Mouse (Mus musculus) forebrain, postnatal 0 days (tissue): ENCODE results near the gene Chd5. TPM values are rescaled to one million over a fixed set of nuclear protein-coding genes. Genes with fewer than 3 reads are reported as not detected.

Experiments used
- ATAC-seq: fragments of 200-750 bp; cut with Nextera tagmentation; 2 replicates; pipeline ENCODE4 v1.8.0; 2017; ENCODE audit warnings: mild to moderate bottlenecking, moderate library complexity
- DNase-seq: peaks from one replicate; pipeline ENCODE4 v3.0.0-alpha.2; 2015
- H3K27ac ChIP-seq: fragments of 300-500 bp; sonication (generic); 2 replicates; pipeline ENCODE4 v1.5.1; 2014; ENCODE audit warnings: low read depth, mild to moderate bottlenecking, antibody characterized with exemption, low read length, moderate library complexity, mixed read lengths
- H3K27me3 ChIP-seq: fragments of 300-500 bp; sonication (generic); 2 replicates; pipeline ENCODE4 v1.6.1; 2014; ENCODE audit warnings: mild to moderate bottlenecking, low read length, mixed read lengths; ENCODE audit not compliant: insufficient read depth
- H3K36me3 ChIP-seq: fragments of 300-500 bp; sonication (generic); 2 replicates; pipeline ENCODE4 v1.6.1; 2014; ENCODE audit warnings: mild to moderate bottlenecking, moderate library complexity; ENCODE audit not compliant: insufficient read depth
- H3K4me1 ChIP-seq: fragments of 300-500 bp; sonication (generic); 2 replicates; pipeline ENCODE4 v1.6.1; 2014; ENCODE audit warnings: antibody characterized with exemption; ENCODE audit not compliant: insufficient read depth
- H3K4me2 ChIP-seq: fragments of 300-500 bp; sonication (generic); 2 replicates; pipeline ENCODE4 v1.6.1; 2014; ENCODE audit warnings: low read depth, mild to moderate bottlenecking, moderate library complexity
- H3K4me3 ChIP-seq: fragments of 300-500 bp; sonication (generic); 2 replicates; pipeline ENCODE4 v1.5.1; 2014; ENCODE audit warnings: low read depth, low read length, mixed read lengths
- H3K9ac ChIP-seq: fragments of 300-500 bp; sonication (generic); 2 replicates; pipeline ENCODE4 v1.6.1; 2014; ENCODE audit warnings: mild to moderate bottlenecking
- H3K9me3 ChIP-seq: fragments of 300-500 bp; sonication (generic); 2 replicates; pipeline ENCODE4 v1.6.1; 2016; ENCODE audit warnings: low read length
- CTCF ChIP-seq: sonication (generic); IDR thresholded peaks from 2 replicates; pipeline ENCODE4 v1.5.1; 2016; ENCODE audit warnings: antibody characterized with exemption, control low read depth, low read depth
- WGBS: fragments of 180-500 bp; shearing (Covaris S2); extraction: QIAGEN DNeasy Blood & Tissue Kit; methylation state at CpG from one replicate; pipeline ENCODE4 v1.1.7; 2014; 5-methylcytosine and 5-hydroxymethylcytosine counted together
- polyA plus RNA-seq: library from polyadenylated mRNA; unstranded; fragments of >200 nt; fragmentation: Nextera tagmentation; extraction: Ambion mirVana; gene quantifications from 2 replicates; pipeline ENCODE4 v1.2.1, GENCODE M21; 2015
- total RNA-seq: library from RNA; depleted of rRNA; stranded (reverse); fragments of >200 nt; gene quantifications from 2 replicates; pipeline ENCODE4 v1.2.3, GENCODE M21; 2014; rRNA removed

Chd5 gene
- total and polyA plus RNA-seq, 2 experiments from 2014 or later: 57.8 to 76.0 TPM

DNA sequence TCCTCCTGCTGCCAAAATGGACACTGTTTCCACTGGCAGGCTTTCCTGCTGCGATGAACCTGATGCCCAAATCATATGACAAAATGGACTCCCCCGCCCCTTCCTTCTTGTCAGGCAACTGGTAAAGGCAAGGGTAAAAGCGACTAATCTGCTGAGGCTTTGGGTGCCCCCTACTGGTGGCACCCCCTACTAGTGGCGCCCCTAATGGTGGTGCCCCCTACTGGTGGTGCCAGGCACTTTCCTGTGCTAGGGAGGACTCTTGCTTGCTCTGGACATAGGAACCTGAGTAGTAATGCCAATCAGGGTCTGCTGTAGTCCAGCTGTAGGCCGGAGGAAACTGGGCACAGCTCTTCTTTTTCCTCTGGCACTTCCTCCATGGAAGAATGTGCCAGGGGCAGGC is 93.9 kb downstream of the Chd5 start:
- H3K9me3 ChIP-seq: no peaks in the 10 kb centered on the region
- ATAC-seq (no peak), DNase-seq (peak; percentile 37)
- no peak overlapping the region for H3K27ac ChIP-seq
- H3K36me3 ChIP-seq: no peaks in the 10 kb centered on the region
- H3K4me3 ChIP-seq: no peak overlapping the region
- 62% methylated on average over 5 of the region's 5 CpGs for WGBS
- no peaks in the 10 kb centered on the region for H3K4me1 ChIP-seq
- no peak overlapping the region for H3K4me2 ChIP-seq
- peak; percentile 81 for TF ChIP-seq CTCF
- no peaks in the 10 kb centered on the region for H3K27me3 ChIP-seq
- H3K9ac ChIP-seq: no peak overlapping the region

DNA sequence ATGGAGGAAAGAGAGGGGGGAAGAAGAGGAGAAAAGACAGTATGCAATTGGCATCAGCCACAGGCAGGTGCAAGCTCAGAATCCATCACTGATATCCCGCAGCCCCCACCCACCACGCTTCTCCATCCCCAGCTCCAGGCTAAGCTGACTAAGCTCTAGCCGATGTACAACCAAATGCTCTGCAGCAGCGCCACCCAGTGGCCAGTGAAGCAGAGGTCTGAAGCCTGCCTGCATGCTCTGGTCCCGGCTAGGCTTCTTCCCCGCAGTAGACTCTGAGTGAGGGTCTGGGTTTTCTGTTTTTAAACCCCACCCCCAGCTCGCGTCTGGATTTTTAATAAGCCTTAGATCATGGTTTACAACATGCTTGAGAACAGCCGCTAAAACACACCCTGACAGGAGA is 96.4 kb downstream of the Chd5 start:
- ATAC-seq: peak; percentile 99
- TF ChIP-seq CTCF: peak; percentile 96
- Histone ChIP-seq H3K4me2 (peak overlapping the region; percentile 57), H3K9ac (peak overlapping the region; percentile 40; the same call in 1 of the 2 replicates), H3K27ac (0 out of 2 replicates have a peak overlapping the region, but pooled peaks have one; percentile 30), H3K27me3 (no peaks in the 10 kb centered on the region), H3K36me3 (no peaks in the 10 kb centered on the region), H3K9me3 (no peaks in the 10 kb centered on the region), H3K4me1 (no peaks in the 10 kb centered on the region), H3K4me3 (peak overlapping the region; percentile 29)
- DNase-seq: peak; percentile 97
- under 1% methylated on average over 9 of the region's 9 CpGs for WGBS

DNA sequence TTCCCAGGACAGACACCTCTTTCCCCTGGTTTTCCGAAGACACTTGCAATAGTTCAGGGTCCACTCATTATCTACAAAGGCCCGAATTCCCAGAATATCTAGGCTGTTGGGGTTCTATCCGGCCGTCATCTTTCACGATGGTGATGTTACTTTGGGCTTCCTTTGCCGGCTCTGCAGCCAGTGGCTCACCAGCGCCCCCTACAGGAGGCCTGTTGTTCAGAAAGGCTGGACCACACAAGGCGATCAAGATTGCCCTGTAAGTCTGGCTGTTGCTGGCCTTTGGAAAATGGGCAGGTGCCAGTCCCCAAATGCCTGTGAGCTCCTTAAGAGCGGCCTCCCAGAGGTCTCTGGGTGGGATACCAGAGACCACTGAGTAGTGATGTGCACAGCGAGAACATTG is 96.8 kb downstream of the Chd5 start:
- 10% methylated on average over 10 of the region's 10 CpGs for WGBS
- H3K9ac ChIP-seq: peak overlapping the region; percentile 40; the same call in 1 of the 2 replicates
- peak overlapping the region; percentile 57 for H3K4me2 ChIP-seq
- peak overlapping the region; percentile 29 for H3K4me3 ChIP-seq
- H3K4me1 ChIP-seq: no peaks in the 10 kb centered on the region
- ATAC-seq (peak; percentile 86), DNase-seq (peak; percentile 88)
- no peaks in the 10 kb centered on the region for H3K9me3 ChIP-seq
- TF ChIP-seq CTCF: peak; percentile 92
- H3K27ac ChIP-seq: 0 out of 2 replicates have a peak overlapping the region, but pooled peaks have one; percentile 30
- H3K36me3 ChIP-seq: no peaks in the 10 kb centered on the region
- no peaks in the 10 kb centered on the region for H3K27me3 ChIP-seq

Other genes with a start within 250 kb of the Chd5 start
- gene Tnfrsf25, start 222.7 kb upstream of the Chd5 start, total RNA-seq: 1.4 TPM in 1 of 2 replicates, not detected in the other
- 0.19 and 0.30 TPM in 2 replicates for gene Tnfrsf25, start 222.7 kb upstream of the Chd5 start, polyA plus RNA-seq
- gene Espn, start 186.3 kb upstream of the Chd5 start, total RNA-seq: 0.08 and 0.71 TPM in 2 replicates
- gene Espn, start 186.3 kb upstream of the Chd5 start, polyA plus RNA-seq: 0.50 and 0.69 TPM in 2 replicates
- not detected in 2 replicates for gene Hes2, start 179.8 kb upstream of the Chd5 start, total RNA-seq
- gene Hes2, start 179.8 kb upstream of the Chd5 start, polyA plus RNA-seq: not detected in 2 replicates
- gene Acot7, start 160.5 kb upstream of the Chd5 start, total RNA-seq: 191 and 193 TPM in 2 replicates
- gene Acot7, start 160.5 kb upstream of the Chd5 start, polyA plus RNA-seq: 411 and 466 TPM in 2 replicates
- gene Gpr153, start 64.4 kb upstream of the Chd5 start, total RNA-seq: 53.3 and 71.4 TPM in 2 replicates
- gene Gpr153, start 64.4 kb upstream of the Chd5 start, polyA plus RNA-seq: 8.2 and 11.4 TPM in 2 replicates
- gene Hes3, start 47.0 kb upstream of the Chd5 start, total RNA-seq: 0.57 TPM in 1 of 2 replicates, not detected in the other
- 0.13 TPM in 1 of 2 replicates, not detected in the other for gene Hes3, start 47.0 kb upstream of the Chd5 start, polyA plus RNA-seq
- 24.4 and 28.5 TPM in 2 replicates for gene Icmt, start 41.4 kb upstream of the Chd5 start, total RNA-seq
- 9.8 and 12.7 TPM in 2 replicates for gene Icmt, start 41.4 kb upstream of the Chd5 start, polyA plus RNA-seq
- gene Rnf207, start 19.7 kb upstream of the Chd5 start, total RNA-seq: 2.6 and 4.4 TPM in 2 replicates
- gene Rnf207, start 19.7 kb upstream of the Chd5 start, polyA plus RNA-seq: 2.7 and 4.2 TPM in 2 replicates
- gene Rpl22, start 12.9 kb upstream of the Chd5 start, total RNA-seq: 313 and 387 TPM in 2 replicates
- gene Rpl22, start 12.9 kb upstream of the Chd5 start, polyA plus RNA-seq: 176 and 212 TPM in 2 replicates
- gene Nphp4, start 138.1 kb downstream of the Chd5 start, total RNA-seq: 5.5 and 6.5 TPM in 2 replicates
- 2.6 and 3.5 TPM in 2 replicates for gene Nphp4, start 138.1 kb downstream of the Chd5 start, polyA plus RNA-seq
- gene Kcnab2, start 139.2 kb downstream of the Chd5 start, total RNA-seq: 31.5 and 38.6 TPM in 2 replicates
- gene Kcnab2, start 139.2 kb downstream of the Chd5 start, polyA plus RNA-seq: 20.9 and 24.2 TPM in 2 replicates